Mouse (Mus musculus) ES-Bruce4 (cell line): ENCODE measurements around the gene Pnpla7. TPM values are rescaled to one million over a fixed set of nuclear protein-coding genes. Genes with fewer than 3 reads are reported as not detected.

Source experiments
- H3K27ac ChIP-seq: 2 replicates; pipeline ENCODE4 v1.5.1; 2012; ENCODE audit warnings: low read length, inconsistent platforms; ENCODE audit not compliant: insufficient read depth
- H3K27me3 ChIP-seq: 2 replicates; pipeline ENCODE4 v1.6.1; 2012; ENCODE audit warnings: mild to moderate bottlenecking, low read length, inconsistent platforms; ENCODE audit not compliant: control insufficient read depth, poor library complexity, insufficient read depth, severe bottlenecking
- H3K36me3 ChIP-seq: 2 replicates; pipeline ENCODE4 v1.6.1; 2012; ENCODE audit warnings: inconsistent platforms, mild to moderate bottlenecking, low read length, moderate library complexity; ENCODE audit not compliant: control insufficient read depth, poor library complexity, insufficient read depth, severe bottlenecking
- H3K4me1 ChIP-seq: one replicate; pipeline ENCODE4 v1.8.1; 2011; ENCODE audit warnings: low read length; ENCODE audit not compliant: control insufficient read depth, insufficient read depth
- H3K4me3 ChIP-seq: 2 replicates; pipeline ENCODE4 v1.5.1; 2011; ENCODE audit warnings: low read depth, mild to moderate bottlenecking, low read length
- H3K9ac ChIP-seq: 2 replicates; pipeline ENCODE4 v1.6.1; 2012; ENCODE audit warnings: low read depth, mild to moderate bottlenecking, inconsistent platforms; ENCODE audit not compliant: poor library complexity, severe bottlenecking
- H3K9me3 ChIP-seq: replicated peaks from 2 replicates; pipeline ENCODE4 v1.6.1; 2012; ENCODE audit warnings: mild to moderate bottlenecking, low read length, inconsistent platforms; ENCODE audit not compliant: control insufficient read depth, poor library complexity, insufficient read depth, severe bottlenecking
- CTCF ChIP-seq: IDR thresholded peaks from one replicate; pipeline ENCODE4 v1.8.1; 2011; ENCODE audit warnings: low read depth, low read length
- EP300 ChIP-seq: IDR thresholded peaks from 2 replicates; pipeline ENCODE4 v1.6.1; 2011; ENCODE audit warnings: low read depth, low read length; ENCODE audit not compliant: insufficient read depth
- POLR2A ChIP-seq: IDR thresholded peaks from one replicate; pipeline ENCODE4 v1.8.1; 2011; ENCODE audit warnings: low read length; ENCODE audit not compliant: insufficient read depth
- polyA plus RNA-seq: library from polyadenylated mRNA; stranded (reverse); fragments of >200 nt; gene quantifications from 2 replicates; pipeline ENCODE4 v1.2.4, GENCODE M21; 2011; ENCODE audit warnings: low read depth; ENCODE audit not compliant: missing spikeins, insufficient read depth, insufficient read length

Gene Pnpla7
- polyA plus RNA-seq, result 16.2 and 20.1 TPM in 2 replicates

DNA sequence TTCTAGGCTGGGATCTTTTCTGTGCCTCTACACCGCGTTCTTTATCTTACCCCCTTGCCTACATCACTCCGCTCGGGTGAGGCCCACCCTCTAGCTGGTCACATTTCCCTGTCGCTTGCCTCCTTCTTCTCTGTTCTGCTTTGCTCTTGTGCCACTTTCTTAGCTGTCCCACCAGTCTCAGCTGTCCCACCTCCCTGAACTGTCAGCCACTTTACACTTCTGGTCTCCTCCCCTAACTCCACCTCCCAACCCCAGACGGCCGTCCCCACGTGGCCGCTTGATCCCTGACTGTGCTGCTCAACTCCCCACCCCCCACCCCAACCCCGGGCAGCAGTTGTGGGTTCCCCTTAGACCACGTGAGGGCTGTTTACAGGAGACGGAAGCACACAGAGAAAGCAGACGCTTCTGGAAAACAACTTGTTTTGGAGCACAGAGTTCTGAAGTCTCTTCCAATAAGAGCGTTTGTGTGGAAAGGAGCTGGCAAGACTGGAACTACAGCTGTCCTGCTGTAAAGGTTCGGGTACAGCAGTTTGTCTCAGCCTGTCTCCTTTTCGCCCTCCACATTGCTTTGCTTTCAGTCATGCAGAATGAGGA lies at the start of gene Pnpla7:
Gene Pnpla7 (plus strand): TSS at position 330 of the 594 bp plus-strand sequence.
- TF ChIP-seq CTCF (no peak), POLR2A (no peak), EP300 (0 out of 2 replicates have a peak, but pooled peaks have one; percentile 16)
- H3K36me3 ChIP-seq, result peaks cover 7% of the 10 kb centered on the region
- H3K27ac ChIP-seq, result no peak within 1 kb of the TSS
- H3K9ac ChIP-seq, result peak within 1 kb of the TSS; percentile 59
- H3K4me1 ChIP-seq, result no peaks in the 10 kb centered on the region
- H3K9me3 ChIP-seq, result no peaks in the 10 kb centered on the region
- H3K27me3 ChIP-seq, result no peaks in the 10 kb centered on the region
- H3K4me3 ChIP-seq, result peak within 1 kb of the TSS; percentile 84

GRCm38 (mm10) chr2:24926345-24926964 lies 49.4 kb upstream of the Pnpla7 start:
- no peak overlapping the region for H3K4me3 ChIP-seq
- no peaks in the 10 kb centered on the region for H3K27me3 ChIP-seq
- no peaks in the 10 kb centered on the region for H3K9me3 ChIP-seq
- peaks cover 4% of the 10 kb centered on the region for H3K4me1 ChIP-seq
- no peak for TF ChIP-seq CTCF
- TF ChIP-seq EP300, result no peak
- no peak for TF ChIP-seq POLR2A
- H3K36me3 ChIP-seq, result no peaks in the 10 kb centered on the region
- no peak overlapping the region for H3K27ac ChIP-seq
- no peak overlapping the region for H3K9ac ChIP-seq

GRCm38 (mm10) chr2:24926965-24927358 lies 48.9 kb upstream of the Pnpla7 start:
- Histone ChIP-seq H3K4me1 (peaks cover 4% of the 10 kb centered on the region), H3K36me3 (no peaks in the 10 kb centered on the region), H3K27me3 (no peaks in the 10 kb centered on the region), H3K4me3 (no peak overlapping the region), H3K9me3 (no peaks in the 10 kb centered on the region), H3K27ac (no peak overlapping the region), H3K9ac (no peak overlapping the region)
- no peak for TF ChIP-seq EP300

GRCm38 (mm10) chr2:24927810-24928479 lies 47.9 kb upstream of the Pnpla7 start:
- H3K27ac ChIP-seq, result peak overlapping the region; percentile 51
- H3K9me3 ChIP-seq, result no peaks in the 10 kb centered on the region
- no peaks in the 10 kb centered on the region for H3K36me3 ChIP-seq
- peaks cover 4% of the 10 kb centered on the region for H3K4me1 ChIP-seq
- no peaks in the 10 kb centered on the region for H3K27me3 ChIP-seq
- no peak overlapping the region for H3K4me3 ChIP-seq
- TF ChIP-seq EP300 (peak; percentile 69), CTCF (no peak)
- H3K9ac ChIP-seq, result no peak overlapping the region

- Histone ChIP-seq H3K4me3 (no peak overlapping the region), H3K27me3 (no peaks in the 10 kb centered on the region), H3K9ac (no peak overlapping the region), H3K36me3 (no peaks in the 10 kb centered on the region), H3K4me1 (peaks cover 4% of the 10 kb centered on the region), H3K9me3 (no peaks in the 10 kb centered on the region), H3K27ac (no peak overlapping the region; the same call in 1 of the 2 replicates)
- TF ChIP-seq CTCF (no peak), POLR2A (no peak), EP300 (no peak)
Measured at GRCm38 (mm10) chr2:24929119-24929518, 46.7 kb upstream of the Pnpla7 start.

- H3K4me3 ChIP-seq, result no peak overlapping the region
- no peak overlapping the region for H3K9ac ChIP-seq
- no peak for TF ChIP-seq CTCF
- TF ChIP-seq POLR2A, result no peak
- no peak for TF ChIP-seq EP300
- no peak overlapping the region; the same call in 1 of the 2 replicates for H3K27ac ChIP-seq
- H3K9me3 ChIP-seq, result no peaks in the 10 kb centered on the region
- no peaks in the 10 kb centered on the region for H3K36me3 ChIP-seq
- H3K4me1 ChIP-seq, result peaks cover 4% of the 10 kb centered on the region
- H3K27me3 ChIP-seq, result no peaks in the 10 kb centered on the region
Measured at GRCm38 (mm10) chr2:24929593-24929992, 46.2 kb upstream of the Pnpla7 start.
